Mouse (Mus musculus): ENCODE results near the gene Mast3. TPM values are rescaled to one million over a fixed set of nuclear protein-coding genes. Genes with fewer than 3 reads are reported as not detected.
"Not testable (repeated sequence)": the region's sequence is repeated elsewhere in the genome, so short reads cannot be mapped to it uniquely, and the experiment has no call there.

Gene Mast3
- total RNA-seq, 4 experiments from 2014 or later = 1.7 to 4.5 (median 2.4) TPM

- peak in 1 of 2 experiments; percentile 54 for DNase-seq (ENCODE audit: low spot score in 2 of 2)
Observed at GRCm38 (mm10) chr8:70834071-70834470, 29.2 kb upstream of the Mast3 start.

GRCm38 (mm10) chr8:70833520-70833919, 28.7 kb upstream of the Mast3 start:
- DNase-seq (ENCODE audit: low spot score in 2 of 2) = peak; percentile 89 to 93

GRCm38 (mm10) chr8:70833018-70833482, 28.2 kb upstream of the Mast3 start:
- DNase-seq (ENCODE audit: low spot score in 2 of 2) = no peak

- DNase-seq (ENCODE audit: low spot score in 2 of 2) = peak in 1 of 2 experiments; percentile 53
Observed at GRCm38 (mm10) chr8:70832371-70832770, 27.5 kb upstream of the Mast3 start.

GRCm38 (mm10) chr8:70831517-70831916, 26.7 kb upstream of the Mast3 start:
- peak; percentile 62 to 85 for DNase-seq (ENCODE audit: low spot score in 2 of 2)

- DNase-seq (ENCODE audit: low spot score in 2 of 2) = no peak
Observed at GRCm38 (mm10) chr8:70827796-70828195, 22.9 kb upstream of the Mast3 start.

- DNase-seq (ENCODE audit: low spot score in 2 of 2) = no peak
Observed at GRCm38 (mm10) chr8:70827010-70827409, 22.2 kb upstream of the Mast3 start.

GRCm38 (mm10) chr8:70825816-70826215, 21.0 kb upstream of the Mast3 start:
- DNase-seq (ENCODE audit: low spot score in 2 of 2) = peak in 1 of 2 experiments; percentile 39

- DNase-seq (ENCODE audit: low spot score in 2 of 2) = no peak
Observed at GRCm38 (mm10) chr8:70823802-70824201, 18.9 kb upstream of the Mast3 start.

- DNase-seq (ENCODE audit: low spot score in 2 of 2) = not testable (repeated sequence)
Observed at GRCm38 (mm10) chr8:70822594-70822993, 17.7 kb upstream of the Mast3 start.

GRCm38 (mm10) chr8:70821992-70822391, 17.1 kb upstream of the Mast3 start:
- no peak for DNase-seq (ENCODE audit: low spot score in 2 of 2)

GRCm38 (mm10) chr8:70821399-70821962, 16.6 kb upstream of the Mast3 start:
- DNase-seq (ENCODE audit: low spot score in 2 of 2) = peak in 1 of 2 experiments; percentile 45

GRCm38 (mm10) chr8:70820101-70820935, 15.5 kb upstream of the Mast3 start:
- peak in 1 of 2 experiments; percentile 57 for DNase-seq (ENCODE audit: low spot score in 2 of 2)

- DNase-seq (ENCODE audit: low spot score in 2 of 2) = no peak
Observed at GRCm38 (mm10) chr8:70816679-70817078, 11.8 kb upstream of the Mast3 start.

- DNase-seq (ENCODE audit: low spot score in 2 of 2) = no peak
Observed at GRCm38 (mm10) chr8:70812885-70813284, 8.0 kb upstream of the Mast3 start.

- DNase-seq (ENCODE audit: low spot score in 2 of 2) = no peak
Observed at GRCm38 (mm10) chr8:70812055-70812454, 7.2 kb upstream of the Mast3 start.

- DNase-seq (ENCODE audit: low spot score in 2 of 2) = no peak
Observed at GRCm38 (mm10) chr8:70810962-70811680, 6.3 kb upstream of the Mast3 start.

GRCm38 (mm10) chr8:70808955-70809701, 4.3 kb upstream of the Mast3 start:
- no peak for DNase-seq (ENCODE audit: low spot score in 2 of 2)

- DNase-seq (ENCODE audit: low spot score in 2 of 2) = no peak
Observed at GRCm38 (mm10) chr8:70808239-70808638, 3.4 kb upstream of the Mast3 start, which contains the start of gene Il12rb1. Gene Il12rb1 (plus strand): TSS chr8:70808449.

- DNase-seq (ENCODE audit: low spot score in 2 of 2) = no peak
Observed at GRCm38 (mm10) chr8:70807304-70807703, 2.5 kb upstream of the Mast3 start.

- no peak for DNase-seq (ENCODE audit: low spot score in 2 of 2)
Observed at GRCm38 (mm10) chr8:70806541-70806940, 1.7 kb upstream of the Mast3 start.

Data from gastrocnemius, adult 8-10 months (tissue).